Mouse (Mus musculus) cerebral cortex, adult 2 months (tissue): Measurements from ENCODE around the gene Brap.

Source experiments
- WGBS: fragments of 180-500 bp; shearing (Covaris S2); methylation state at CpG from one replicate; pipeline ENCODE4 v1.1.7; 2018; 5-methylcytosine and 5-hydroxymethylcytosine counted together

The Brap gene

DNA sequence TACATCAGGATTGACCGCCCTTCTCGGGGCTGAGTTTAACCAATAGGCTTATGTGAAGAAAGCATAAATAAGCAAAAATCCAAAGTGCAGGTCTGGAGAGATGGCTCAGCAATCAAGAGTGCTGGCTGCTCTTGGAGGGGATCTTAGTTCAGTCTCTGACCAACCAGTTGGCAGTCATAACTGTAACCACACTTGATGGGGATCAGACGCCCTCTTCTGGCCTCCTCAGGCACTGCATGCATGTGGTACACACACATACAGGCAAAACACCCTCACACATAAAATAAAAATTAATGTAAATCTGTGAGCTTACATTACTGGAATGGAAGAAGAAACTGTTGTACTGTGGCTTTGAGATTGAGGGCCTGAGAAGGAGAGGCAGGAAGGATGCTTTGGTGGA is 10.0 kb downstream of the Brap start:
- WGBS = 82% methylated on average over 3 of the region's 3 CpGs

DNA sequence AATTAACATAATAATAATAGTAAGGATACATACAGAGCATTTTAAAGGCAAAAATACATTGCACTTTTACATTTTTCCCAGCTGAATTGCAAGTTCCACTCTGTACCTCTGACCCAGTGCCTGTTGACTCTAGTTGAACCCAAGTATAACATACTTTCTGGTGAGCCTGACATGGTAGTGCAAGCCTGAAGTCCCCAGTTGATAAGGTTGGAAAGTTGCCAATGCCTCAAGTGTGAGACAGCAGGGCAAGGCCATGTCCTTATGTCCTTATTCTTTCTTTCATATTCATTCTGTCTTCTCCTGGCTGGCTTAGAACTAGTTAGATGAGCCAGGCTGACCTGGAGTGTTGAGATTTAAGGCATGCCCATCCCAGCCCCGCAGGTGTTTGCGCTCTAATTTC is 21.9 kb downstream of the Brap start:
- WGBS = 98% methylated on average over 2 of the region's 2 CpGs

DNA sequence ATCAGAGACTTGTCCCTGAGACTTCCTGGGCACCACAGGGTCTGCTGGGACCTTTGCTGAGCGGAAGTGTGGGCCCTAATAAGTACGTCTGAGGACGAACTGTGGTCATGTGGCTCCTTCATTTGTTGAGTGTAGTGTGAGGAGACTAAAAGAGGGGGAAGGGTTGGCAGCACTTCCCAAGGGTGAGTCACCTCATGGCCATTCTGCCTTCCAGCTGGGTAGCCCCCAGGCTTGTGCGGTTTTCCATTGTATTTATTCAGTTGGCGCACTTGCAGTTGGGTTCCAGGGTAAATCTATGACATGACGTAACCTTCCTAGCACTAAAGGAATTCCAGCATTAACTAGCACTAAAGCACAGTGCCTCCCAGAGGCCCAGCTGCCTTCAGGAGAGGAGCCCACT is 25.1 kb downstream of the Brap start:
- 63% methylated on average over 6 of the region's 6 CpGs for WGBS

DNA sequence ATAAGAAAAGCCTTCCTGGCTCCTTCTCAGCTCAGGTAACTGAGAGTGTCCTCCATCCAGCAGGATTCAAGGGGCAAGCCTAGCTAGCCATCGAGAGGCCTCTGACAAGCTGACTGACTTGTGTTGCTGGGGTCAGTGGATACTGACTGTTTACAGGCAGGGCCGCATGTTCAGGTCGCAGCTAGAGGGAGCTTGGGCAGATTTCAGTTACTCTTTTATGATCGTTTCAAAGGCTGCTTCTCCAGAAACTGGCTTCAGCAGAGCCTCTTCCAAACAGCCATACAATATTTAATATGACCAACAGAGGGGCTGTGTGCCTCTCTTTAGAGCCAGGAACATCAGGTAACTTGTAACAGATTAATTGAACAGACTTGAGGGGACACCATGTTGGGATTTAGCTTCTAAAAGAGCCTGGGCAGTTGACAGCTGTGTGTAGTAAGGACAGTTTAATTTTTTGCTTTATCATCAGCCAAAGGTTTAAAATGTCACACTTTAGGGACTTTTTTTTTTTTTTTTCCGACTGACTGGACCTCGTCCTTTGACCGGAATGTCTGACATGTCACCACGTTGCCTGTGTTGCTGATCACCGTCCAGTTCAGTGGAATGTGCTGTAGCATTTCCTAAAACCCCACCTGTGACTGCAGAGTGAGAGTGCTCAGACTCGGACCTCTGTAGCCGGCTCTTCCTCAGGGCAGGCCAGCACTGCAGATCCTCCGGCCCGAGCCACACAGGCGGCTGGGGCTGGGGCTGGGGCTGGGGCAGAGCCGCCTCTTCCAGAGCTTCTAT is 25.9 kb downstream of the Brap start:
- WGBS = 70% methylated on average over 15 of the region's 15 CpGs

DNA sequence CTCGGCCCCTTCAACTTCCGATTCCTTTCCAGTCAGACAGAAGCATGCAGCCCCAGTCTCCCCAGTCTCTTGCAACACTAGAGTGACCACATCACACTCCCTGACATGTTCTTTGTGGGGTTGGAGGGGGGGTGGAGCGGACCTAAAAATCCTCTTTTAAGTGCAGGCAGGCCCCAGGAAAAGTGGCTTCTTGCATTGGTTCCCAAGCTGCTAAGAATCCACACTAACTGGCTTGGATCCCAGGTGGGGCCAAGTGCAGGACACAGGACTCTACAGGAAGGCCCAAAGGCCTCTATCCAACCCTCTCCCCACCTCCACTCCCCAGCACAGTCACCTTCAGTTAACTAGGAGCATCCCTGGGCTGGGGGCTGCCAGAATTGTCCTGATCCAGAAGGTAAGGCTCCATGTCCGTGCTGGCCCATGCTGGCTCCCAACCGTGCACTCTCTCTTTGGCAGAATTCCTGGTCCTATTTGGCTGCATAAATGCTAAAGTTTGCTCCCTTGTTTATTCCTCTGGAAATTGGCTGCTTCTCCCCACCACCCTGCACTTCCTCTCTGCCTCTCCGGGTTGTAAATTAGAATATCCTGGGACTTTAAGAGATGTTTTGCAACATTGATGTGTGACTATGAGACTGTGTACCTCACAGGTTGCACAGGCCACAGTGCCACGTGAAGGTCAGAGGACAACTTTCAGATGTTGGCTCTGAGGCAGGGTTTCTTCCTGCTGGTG is 30.3 kb downstream of the Brap start:
- 53% methylated on average over 7 of the region's 7 CpGs for WGBS

DNA sequence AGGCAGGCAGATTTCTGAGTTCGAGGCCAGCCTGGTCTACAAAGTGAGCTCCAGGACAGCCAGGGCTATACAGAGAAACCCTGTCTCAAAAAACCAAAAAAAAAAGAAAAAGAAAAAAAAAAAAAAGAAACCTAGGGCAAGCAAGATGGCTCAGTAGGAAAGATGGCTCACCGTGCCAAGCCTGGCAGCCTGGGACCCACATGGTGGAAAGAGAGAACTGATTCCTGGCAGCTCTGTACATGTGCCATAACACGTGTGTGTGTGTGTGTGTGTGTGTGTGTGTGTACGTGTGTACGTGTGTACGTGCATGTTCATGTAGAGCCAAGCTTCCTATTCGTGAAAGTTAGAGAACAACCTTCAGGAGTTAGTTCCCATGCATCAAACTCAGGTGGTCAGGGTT is 31.1 kb downstream of the Brap start:
- WGBS = 79% methylated on average over 7 of the region's 7 CpGs

DNA sequence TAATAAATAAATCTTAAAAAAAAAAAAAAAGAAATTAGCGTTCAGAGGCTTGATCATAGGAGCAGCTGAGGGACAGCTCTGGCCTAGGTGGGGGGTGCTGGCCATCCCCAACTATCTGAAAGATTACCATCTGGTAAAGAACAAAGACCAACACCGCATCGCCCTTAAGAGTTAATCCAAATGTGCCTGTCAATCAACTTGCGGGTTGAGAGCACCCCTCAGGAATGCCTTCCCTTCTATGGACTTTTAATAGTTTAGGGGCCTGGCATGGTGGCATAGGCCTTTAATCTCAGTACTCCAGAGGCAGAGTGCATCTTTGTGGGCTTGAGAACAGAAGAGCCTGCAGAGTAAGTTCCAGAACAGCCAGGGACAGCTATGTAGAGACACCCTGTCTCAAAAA is 32.5 kb downstream of the Brap start:
- 86% methylated on average over 4 of the region's 4 CpGs for WGBS

DNA sequence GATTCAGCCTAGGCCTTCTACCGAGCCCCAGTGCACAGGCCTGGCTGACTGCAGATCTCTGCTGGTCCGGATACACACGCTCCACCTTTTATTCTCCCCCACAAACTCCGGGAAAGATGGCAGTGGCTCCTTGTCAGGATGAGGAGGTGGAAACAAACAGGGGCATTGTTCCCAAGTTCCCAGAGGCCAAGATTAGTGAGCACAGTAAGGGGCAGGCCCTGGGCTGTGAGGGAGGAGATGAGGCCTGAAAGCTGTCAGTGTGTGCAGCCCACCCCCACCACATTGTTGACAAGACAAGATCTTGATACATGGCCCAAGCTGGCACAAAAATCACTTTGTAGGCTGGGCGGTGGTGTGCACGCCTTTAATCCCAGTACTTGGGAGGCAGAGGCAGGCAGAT is 36.4 kb downstream of the Brap start:
- WGBS = 68% methylated on average over 6 of the region's 6 CpGs

DNA sequence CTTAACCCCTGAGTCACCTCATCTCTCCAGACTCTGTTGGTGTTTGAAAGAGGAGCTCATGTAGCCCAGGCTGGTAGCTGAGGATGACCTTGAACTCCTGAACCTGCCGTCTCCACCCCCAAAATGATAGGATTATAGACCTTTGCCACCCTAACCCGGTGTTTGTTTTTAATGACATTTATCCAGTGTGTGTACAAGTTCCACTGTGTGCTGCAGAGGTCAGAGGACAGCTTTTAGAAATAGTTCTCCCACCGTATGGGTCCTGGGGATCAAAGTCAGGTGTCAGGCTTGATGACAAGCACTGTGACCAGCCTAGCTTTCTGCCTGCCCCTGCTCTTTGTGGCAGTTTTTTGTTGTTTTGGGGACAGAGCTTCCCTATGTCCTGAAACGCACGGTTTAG is 39.5 kb downstream of the Brap start:
- WGBS = 62% methylated on average over 5 of the region's 5 CpGs

DNA sequence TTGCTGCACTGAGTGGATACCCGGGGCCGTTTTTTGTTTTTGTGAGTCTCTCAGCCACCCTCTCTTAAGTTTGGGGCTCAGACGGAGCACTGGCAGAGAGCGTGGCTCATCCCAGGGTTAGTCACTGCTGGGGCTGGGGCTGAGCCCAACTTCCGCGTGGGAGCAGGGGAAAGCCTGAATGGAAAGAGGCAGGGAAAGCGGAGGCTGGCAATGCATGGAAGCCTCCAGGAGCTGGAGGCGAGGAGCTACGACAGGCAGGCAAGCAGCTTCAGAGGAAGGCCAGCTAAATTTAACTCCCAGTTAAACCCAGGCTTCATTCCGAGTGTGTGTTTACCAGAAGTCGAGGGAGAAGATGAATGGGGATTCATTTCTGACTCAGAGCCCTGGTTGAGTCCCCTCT is 40.1 kb downstream of the Brap start:
- WGBS = 11% methylated on average over 11 of the region's 11 CpGs

DNA sequence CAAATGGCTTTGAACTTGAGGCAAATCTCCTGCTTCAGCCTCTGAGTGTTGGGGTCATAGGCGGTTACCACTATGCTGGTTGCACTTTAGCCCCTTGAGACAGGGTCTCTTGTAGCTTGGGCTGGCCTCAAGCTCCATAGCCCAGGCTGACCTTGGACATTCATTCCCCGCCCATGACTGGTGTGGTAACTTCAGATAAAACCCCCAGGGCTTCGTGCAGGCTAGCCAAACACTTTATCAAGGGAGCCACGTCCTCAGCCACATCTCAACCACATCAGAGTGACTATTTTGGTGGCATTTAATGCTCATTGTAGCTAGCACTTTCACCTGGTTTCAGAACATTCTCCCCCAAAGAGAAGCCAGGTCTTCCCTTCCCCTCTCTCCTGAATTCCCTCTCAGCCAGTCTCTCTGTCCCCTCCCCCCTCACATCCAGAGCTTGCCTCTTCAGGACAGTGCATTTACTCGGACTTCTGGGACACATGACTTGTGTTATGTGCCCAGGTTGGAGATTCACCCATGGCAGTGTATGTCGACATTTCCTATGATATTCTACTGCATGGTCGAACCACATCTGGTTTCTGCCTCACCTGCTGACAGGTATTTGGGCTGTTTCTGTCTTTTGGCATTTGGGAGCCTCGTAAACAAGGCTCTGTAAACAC is 40.9 kb downstream of the Brap start:
- WGBS = 73% methylated on average over 8 of the region's 8 CpGs

DNA sequence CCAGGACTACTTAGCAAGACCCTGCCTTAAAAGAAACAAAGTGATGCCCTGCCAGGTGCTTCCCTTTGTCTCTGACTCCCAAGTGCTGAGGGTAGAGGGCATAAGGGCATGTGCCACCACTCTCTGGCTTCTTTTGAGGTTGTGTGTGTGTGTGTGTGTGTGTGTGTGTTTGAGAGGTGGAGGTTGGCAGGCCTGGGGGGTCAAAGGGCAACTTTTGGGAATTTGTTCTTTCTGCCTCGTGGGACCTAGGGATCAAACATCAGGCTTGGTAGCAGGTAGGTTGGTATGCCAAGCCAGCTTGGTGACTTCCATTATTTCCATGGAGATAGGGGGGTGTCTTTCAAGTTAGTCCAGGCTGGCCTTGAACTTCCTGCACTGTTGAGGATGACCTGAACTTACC is 43.0 kb downstream of the Brap start:
- WGBS = 78% methylated on average over 1 of the region's 1 CpGs

DNA sequence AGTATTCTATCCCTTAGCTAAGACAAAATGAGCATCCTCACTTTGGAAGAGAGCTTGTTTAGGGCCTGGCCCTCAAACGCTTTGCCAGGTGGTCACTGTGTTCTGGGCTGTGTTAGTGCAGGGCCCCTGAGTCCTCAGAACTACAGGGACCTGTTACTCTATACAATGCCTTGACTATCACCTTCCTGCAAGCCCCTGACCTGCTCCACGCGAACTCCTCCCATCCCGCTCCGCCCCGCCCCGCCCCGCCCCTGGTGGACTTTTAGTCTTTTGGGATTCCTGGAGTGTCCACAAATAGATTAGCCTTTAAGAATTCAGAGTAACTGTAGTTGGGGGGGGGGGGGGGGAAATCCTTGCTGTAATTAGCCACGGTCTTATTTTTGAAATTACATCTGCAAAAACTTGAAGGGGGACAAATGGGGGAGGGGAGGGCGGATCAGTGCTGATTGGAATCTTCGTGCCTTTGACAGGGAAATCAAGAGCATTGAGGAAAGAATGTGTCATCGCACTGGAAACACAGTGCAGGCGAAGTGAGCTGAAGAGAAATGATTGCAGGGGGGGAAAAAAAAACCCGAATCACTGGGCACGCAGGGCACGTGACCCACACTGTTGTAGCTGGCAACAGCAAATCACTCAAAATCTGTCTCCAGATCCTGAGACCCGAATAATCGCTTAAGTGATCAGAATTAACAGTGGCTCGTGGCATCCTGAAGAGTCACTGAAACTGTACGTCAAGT is 44.3 kb downstream of the Brap start:
- WGBS = 10% methylated on average over 20 of the region's 20 CpGs

DNA sequence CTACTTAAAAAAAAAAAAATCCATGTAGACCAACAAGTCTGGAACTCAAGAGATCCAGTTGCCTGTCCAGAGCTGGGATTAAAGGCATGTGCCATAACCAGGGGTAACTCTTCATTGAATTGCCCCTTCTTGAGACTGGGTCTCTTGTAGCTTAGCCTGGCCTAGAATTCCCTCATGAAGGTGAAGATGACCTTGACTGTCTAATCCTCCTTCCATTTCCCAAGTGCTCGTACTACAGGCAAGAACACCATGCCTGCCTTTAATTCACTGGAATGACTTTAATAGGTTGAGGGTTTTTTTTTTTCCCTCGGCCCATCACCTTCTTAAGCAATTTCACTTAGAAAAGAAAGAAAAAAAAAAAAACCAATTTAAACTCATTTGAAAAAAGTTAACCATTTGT is 50.0 kb downstream of the Brap start:
- WGBS = 58% methylated on average over 2 of the region's 2 CpGs

DNA sequence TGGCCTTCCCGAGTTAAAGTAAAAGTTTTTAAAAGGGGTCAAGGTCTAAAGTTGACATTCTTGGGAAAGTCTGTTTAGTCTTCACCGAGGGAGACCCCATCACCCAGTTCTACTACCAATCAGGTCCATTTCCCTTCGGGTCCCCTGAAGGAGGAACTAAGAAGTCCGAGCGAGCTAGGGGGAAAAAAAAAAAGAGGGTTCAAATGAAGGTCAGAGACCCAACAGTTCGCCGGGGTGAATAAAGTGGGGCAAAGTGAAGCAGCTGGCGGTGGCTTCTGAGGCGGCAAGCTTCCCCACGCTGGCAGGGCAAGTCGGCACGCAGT is 50.4 kb downstream of the Brap start:
- 1% methylated on average over 12 of the region's 12 CpGs for WGBS

DNA sequence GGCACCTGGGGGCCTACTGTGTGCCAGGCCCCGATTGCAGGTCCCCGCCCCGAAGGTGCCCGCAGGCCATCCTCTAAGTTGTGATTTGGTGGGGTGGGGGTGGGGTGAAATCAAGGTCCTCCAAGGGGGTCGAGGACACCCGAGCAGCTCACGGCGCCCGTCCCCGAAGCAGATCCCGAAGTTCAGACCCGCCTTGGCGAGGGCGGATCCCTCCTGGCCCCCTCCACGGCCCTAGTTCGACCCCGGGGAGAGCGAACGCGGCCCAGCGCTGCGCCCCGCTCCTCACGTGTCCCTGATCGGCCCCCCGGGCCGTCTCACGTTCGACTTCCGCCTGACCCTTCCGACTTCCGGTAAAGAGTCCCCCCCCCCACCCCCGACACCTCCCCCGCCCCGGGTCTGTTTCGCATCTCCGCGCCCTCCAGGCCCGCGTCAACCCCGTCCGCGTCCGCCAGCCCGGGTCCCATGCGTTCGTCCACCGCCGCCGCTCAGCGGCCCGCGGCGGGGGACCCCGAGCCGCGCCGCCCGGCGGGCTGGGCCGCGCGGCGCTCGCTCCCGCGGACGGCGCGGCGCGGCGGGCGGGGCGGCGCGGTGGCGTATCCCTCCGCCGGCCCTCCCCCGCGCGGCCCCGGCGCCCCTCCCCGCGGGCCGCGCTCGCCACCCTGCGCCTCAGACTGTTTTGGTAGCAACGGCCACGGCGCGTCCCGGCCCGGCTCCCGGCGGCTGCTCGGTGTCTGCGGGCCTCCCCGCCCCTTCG is 51.0 kb downstream of the Brap start, which contains the start of gene Atxn2:
Gene Atxn2 (plus strand): TSS at position 164 of the 754 bp plus-strand sequence.
- under 1% methylated on average over 91 of the region's 103 CpGs for WGBS

DNA sequence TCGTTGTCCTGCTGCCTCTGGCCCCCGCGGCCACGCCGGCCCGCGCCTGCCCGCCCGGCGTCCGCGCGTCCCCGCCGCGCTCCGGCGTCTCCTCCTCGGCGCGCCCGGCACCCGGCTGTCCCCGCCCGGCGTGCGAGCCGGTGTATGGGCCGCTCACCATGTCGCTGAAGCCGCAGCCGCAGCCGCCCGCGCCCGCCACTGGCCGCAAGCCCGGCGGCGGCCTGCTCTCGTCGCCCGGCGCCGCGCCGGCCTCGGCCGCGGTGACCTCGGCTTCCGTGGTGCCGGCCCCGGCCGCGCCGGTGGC is 51.5 kb downstream of the Brap start:
- under 1% methylated on average over 56 of the region's 57 CpGs for WGBS

DNA sequence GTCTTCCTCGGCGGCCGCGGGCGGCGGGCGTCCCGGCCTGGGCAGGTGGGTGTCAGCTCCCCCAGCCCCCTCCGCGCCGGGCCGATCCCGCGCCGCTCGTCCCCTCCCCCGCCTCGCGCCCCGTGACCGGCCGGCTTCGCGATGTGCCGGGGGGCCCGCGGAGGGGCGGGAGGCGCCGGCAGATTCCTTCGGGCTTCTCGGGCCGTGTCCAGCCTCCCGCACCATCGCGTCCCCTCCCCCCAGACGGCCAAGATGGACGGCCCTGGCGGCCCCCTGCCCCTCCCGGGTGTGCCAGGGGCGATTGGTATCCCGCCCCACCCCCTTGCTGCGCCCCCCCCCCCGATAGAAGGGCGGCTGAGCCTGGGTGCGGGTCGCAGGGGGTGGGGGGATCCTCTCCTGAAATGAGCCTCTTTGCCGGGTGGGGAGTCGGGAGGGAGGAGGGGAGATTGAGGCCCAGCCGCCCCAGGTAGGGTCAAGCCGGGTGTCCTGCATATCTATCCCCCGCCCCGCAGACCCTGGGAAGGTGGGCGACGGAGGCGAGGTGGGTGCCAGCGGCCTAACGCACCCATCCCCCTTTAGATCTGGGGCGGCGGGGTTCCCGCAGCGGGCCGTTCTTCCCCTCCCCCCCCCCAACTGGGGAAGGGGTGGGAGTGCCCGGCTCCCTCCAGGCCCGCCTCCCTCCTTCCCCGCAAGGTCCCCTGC is 52.0 kb downstream of the Brap start:
- under 1% methylated on average over 65 of the region's 66 CpGs for WGBS

DNA sequence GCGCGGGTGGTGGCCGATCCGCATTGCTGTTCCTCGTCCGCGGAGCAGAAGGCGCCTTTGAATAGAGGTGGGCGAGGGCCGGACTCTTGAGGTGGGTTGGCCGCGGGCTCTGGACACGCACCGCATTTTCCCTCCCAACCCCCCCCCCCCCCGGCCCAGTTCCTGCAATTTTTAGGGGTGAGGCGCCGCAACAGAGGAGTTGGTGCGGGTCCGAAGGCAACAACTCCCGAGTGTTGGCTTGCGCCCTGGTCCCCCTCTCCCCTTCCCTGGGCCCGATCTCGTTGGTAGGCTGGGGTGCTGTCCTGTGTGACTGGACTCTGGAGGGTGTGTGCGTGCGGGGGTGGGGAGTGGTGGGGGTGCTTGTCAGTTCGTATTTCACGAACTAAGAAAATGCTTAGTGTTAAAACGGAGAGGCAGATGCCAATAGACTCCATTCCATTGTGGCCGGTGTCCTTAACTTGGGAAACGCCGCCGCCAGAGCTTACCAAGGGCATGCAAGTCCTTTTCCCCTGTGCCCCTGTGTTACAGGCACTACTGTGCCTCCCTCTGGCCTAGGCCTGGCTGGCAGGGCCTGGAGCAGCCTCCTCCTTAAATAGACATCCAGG is 52.7 kb downstream of the Brap start:
- WGBS = 1% methylated on average over 32 of the region's 32 CpGs

DNA sequence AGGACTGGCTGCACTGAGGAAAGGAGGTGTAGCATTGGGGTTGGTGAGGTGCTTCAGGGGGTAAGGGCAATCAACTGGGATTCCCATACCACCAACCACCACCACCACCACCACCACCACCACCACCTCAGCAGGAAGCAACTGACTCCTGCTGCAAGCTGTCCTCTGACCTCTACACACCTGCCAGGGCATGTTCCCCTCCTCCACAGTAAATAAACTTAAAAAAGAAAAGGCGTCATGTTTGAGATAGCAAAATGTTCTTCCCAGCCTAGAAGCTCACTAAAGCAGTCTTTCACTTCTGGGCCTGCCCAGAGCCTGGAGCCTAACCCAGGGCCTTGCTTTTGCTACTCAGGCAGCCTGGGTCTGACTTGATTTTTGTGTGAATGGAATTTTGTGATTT is 54.0 kb downstream of the Brap start:
- WGBS = 79% methylated on average over 1 of the region's 1 CpGs

DNA sequence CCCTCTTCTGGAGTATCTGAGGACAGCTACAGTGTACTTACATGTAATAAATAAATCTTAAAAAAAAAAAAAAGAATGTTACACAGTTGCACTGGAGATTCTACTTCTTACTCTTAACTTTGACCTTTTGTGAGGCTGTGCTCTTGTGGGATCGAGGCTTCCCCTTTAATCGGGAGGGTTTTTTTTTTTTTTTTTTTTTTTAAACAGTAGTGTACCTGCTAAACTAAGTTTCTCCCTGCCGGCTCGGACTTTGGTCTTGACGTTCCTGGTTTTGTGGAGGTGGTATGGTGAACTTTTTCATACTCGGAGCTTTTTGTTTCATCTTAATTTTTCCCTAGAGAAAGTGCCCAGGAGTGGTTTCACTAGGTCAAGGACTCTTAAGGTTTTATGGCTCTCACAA is 54.6 kb downstream of the Brap start:
- WGBS = 68% methylated on average over 6 of the region's 6 CpGs
